Mouse (Mus musculus): Measurements from ENCODE around the gene Fbf1.

- no peak for TF ChIP-seq GATA1 (IDR thresholded peaks at IDR 0.05; ENCODE audit: borderline replicate concordance, low read length)
- TF ChIP-seq FLI1 (IDR thresholded peaks at IDR 0.05; ENCODE audit: low read length): no peak
Observed at GRCm38 (mm10) chr11:116142211-116142991, 25.6 kb downstream of the Fbf1 start.
